Mouse (Mus musculus) heart, embryonic 16.5 days (tissue): ENCODE measurements around the gene Hist1h3g. TPM values are rescaled to one million over a fixed set of nuclear protein-coding genes. Genes with fewer than 3 reads are reported as not detected.
A peak's percentile ranks its signal among the peaks of the same experiment; 100 is the strongest.
"Not testable (repeated sequence)": the region's sequence is repeated elsewhere in the genome, so short reads cannot be mapped to it uniquely, and the experiment has no call there.

Experiments
- ATAC-seq: fragments of 200-750 bp; cut with Nextera tagmentation; replicated peaks from 2 replicates; pipeline ENCODE4 v1.8.0; 2017; ENCODE audit warnings: moderate number of reproducible peaks; ENCODE audit not compliant: insufficient read depth, low FRiP score; ENCODE audit errors: extremely low read depth
- H3K27ac ChIP-seq: fragments of 300-500 bp; sonication (generic); 2 replicates; pipeline ENCODE4 v1.5.1; 2014; ENCODE audit warnings: mild to moderate bottlenecking, low read length, control low read depth, moderate library complexity
- H3K27me3 ChIP-seq: fragments of 300-500 bp; sonication (generic); 2 replicates; pipeline ENCODE4 v1.6.1; 2014; ENCODE audit warnings: low read length, mixed read lengths; ENCODE audit not compliant: control insufficient read depth, insufficient read depth
- H3K36me3 ChIP-seq: fragments of 300-500 bp; sonication (generic); 2 replicates; pipeline ENCODE4 v1.6.1; 2014; ENCODE audit not compliant: control insufficient read depth, insufficient read depth
- H3K4me1 ChIP-seq: fragments of 300-500 bp; sonication (generic); 2 replicates; pipeline ENCODE4 v1.6.1; 2014; ENCODE audit warnings: low read length, mixed read lengths; ENCODE audit not compliant: control insufficient read depth, insufficient read depth
- H3K4me2 ChIP-seq: fragments of 300-500 bp; sonication (generic); 2 replicates; pipeline ENCODE4 v1.6.1; 2014; ENCODE audit warnings: low read depth, mild to moderate bottlenecking, control low read depth, low read length
- H3K4me3 ChIP-seq: fragments of 300-500 bp; sonication (generic); 2 replicates; pipeline ENCODE4 v1.5.1; 2014; ENCODE audit warnings: mild to moderate bottlenecking, control low read depth, low read length
- H3K9ac ChIP-seq: fragments of 300-500 bp; sonication (generic); 2 replicates; pipeline ENCODE4 v1.6.1; 2014; ENCODE audit warnings: low read length, control low read depth
- H3K9me3 ChIP-seq: fragments of 300-500 bp; sonication (generic); replicated peaks from 2 replicates; pipeline ENCODE4 v1.6.1; 2016; ENCODE audit warnings: low read length; ENCODE audit not compliant: control insufficient read depth
- WGBS: fragments of 180-500 bp; shearing (Covaris S2); extraction: QIAGEN DNeasy Blood & Tissue Kit; methylation state at CpG from one replicate; pipeline ENCODE4 v1.1.7; 2014; 5-methylcytosine and 5-hydroxymethylcytosine counted together
- polyA plus RNA-seq: library from polyadenylated mRNA; unstranded; fragments of >200 nt; fragmentation: Nextera tagmentation; extraction: Ambion mirVana; gene quantifications from 2 replicates; pipeline ENCODE4 v1.2.1, GENCODE M21; 2015

Hist1h3g gene
- 2.0 and 2.2 TPM in 2 replicates for polyA plus RNA-seq

DNA sequence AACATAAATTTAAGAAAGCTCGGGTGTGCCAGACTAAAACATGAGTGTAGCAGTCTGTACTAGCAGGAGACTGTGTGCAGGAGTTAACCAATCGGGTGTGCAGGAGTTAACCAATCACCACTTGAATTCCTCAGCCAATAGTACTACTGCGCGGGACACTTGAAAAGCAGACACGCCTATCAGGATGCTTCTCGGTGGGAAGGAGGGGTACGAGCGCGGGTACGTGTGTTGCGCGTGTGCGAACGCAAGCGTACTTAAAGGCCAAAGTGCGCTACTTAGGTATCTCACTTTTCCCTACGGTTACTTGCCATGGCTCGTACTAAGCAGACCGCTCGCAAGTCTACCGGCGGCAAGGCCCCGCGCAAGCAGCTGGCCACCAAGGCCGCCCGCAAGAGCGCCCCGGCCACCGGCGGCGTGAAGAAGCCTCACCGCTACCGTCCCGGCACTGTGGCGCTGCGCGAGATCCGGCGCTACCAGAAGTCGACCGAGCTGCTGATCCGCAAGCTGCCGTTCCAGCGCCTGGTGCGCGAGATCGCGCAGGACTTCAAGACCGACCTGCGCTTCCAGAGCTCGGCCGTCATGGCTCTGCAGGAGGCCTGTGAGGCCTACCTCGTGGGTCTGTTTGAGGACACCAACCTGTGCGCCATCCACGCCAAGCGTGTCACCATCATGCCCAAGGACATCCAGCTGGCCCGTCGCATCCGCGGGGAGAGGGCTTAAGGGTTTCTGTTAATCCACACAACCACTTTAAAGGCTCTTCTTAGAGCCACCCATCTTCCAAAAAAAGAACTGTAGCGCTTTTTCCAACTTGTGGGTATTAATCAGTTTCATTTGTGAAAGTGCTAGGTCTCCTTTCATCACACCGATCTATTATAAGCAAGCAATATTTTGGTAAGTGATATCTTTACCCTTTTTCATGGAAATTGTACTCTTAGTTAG, at the start of gene Hist1h3g:
TSS of gene Hist1h3g (plus strand) at position 286 of the 939 bp plus-strand sequence.
- Histone ChIP-seq H3K4me1 (peaks cover 32% of the 10 kb centered on the region), H3K27ac (peak within 1 kb of the TSS; percentile 92), H3K4me2 (peak within 1 kb of the TSS; percentile 75), H3K4me3 (peak within 1 kb of the TSS; percentile 61), H3K9ac (peak within 1 kb of the TSS; percentile 72)
- not testable (repeated sequence) for H3K36me3 ChIP-seq, H3K27me3 ChIP-seq, H3K9me3 ChIP-seq
- peak; percentile 83 for ATAC-seq
- under 1% methylated on average over 53 of the region's 62 CpGs for WGBS

DNA sequence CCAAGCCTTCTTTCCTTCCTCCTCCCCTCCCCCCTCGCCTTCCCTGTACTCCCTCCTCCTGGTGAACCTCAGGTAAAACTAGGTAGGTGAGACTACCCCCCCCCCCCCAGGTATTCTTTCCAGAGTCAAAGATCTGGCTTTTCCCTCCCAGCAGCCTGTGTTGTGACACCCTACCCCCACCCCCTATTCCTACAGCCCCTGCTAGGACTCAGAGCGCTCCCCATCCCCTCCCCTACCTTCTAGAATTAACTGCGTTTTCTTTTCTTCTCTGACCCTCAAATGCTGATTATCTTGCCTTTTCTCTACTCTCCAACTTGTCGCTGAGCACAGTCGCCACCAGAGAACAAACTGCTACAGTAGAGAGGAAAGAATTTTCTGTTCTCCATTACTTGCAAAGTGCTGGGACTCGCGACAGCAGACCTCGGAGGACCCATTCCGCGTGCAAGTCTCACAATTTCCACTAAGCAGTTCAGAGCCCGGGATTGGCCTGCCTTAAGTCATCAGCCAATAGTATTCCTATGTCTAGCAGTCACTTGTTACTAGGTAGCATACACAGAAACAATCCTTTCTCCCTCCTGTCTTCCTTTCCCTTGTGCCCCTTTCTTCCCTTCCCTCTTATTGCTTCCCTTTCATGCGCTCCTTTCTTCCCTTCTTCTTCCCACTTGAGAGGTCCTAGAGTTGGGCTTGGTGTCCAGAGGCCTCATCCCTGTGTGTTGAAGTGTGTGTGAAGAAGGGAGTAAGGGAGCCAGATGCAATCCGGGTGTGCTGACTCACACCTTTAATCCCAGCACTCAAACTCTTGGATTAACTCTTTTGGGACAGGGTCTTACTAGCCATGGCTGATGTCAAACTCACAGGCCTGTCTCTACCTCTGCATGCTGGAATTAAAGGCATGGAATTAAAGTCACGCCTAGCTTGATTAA, 46.6 kb upstream of the Hist1h3g start, which contains the start of gene Btn2a2:
TSS of gene Btn2a2 (minus strand) at position 458 of the 923 bp plus-strand sequence.
- peak within 1 kb of the TSS; percentile 62; the same call in 1 of the 2 replicates for H3K9ac ChIP-seq
- H3K4me1 ChIP-seq: peaks cover 18% of the 10 kb centered on the region
- peaks cover 4% of the 10 kb centered on the region for H3K27me3 ChIP-seq
- WGBS: 4% methylated on average over 13 of the region's 14 CpGs
- no peaks in the 10 kb centered on the region for H3K36me3 ChIP-seq
- H3K4me3 ChIP-seq: peak within 1 kb of the TSS; percentile 53
- no peaks in the 10 kb centered on the region for H3K9me3 ChIP-seq
- H3K27ac ChIP-seq: no peak within 1 kb of the TSS
- ATAC-seq: peak; percentile 94
- peak within 1 kb of the TSS; percentile 87 for H3K4me2 ChIP-seq

DNA sequence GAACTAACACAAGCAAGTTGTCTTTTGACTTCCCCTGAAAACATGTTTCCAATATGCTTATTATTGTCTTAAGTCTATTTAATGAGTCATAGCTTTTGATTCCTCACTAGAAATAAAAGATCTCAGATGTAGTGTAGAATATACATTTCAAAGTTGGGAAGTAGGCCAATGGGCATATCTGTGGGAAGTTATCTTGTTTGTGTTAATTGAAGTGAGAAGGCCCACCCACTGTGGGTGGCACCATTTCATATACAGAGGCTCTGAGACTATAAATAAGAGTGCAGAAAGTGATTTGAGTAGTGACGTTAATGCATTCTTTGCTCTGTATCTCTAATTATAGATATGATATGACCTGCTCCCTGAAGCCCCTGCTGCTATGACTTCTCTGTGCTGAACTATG, 44.4 kb upstream of the Hist1h3g start:
- peaks cover 18% of the 10 kb centered on the region for H3K4me1 ChIP-seq
- no peak overlapping the region for H3K27ac ChIP-seq
- peaks cover 4% of the 10 kb centered on the region for H3K27me3 ChIP-seq
- no peak overlapping the region for H3K4me2 ChIP-seq
- no peak overlapping the region for H3K9ac ChIP-seq
- 30% methylated on average over 1 of the region's 1 CpGs for WGBS
- H3K36me3 ChIP-seq: no peaks in the 10 kb centered on the region
- no peak for ATAC-seq
- H3K4me3 ChIP-seq: no peak overlapping the region
- H3K9me3 ChIP-seq: no peaks in the 10 kb centered on the region

DNA sequence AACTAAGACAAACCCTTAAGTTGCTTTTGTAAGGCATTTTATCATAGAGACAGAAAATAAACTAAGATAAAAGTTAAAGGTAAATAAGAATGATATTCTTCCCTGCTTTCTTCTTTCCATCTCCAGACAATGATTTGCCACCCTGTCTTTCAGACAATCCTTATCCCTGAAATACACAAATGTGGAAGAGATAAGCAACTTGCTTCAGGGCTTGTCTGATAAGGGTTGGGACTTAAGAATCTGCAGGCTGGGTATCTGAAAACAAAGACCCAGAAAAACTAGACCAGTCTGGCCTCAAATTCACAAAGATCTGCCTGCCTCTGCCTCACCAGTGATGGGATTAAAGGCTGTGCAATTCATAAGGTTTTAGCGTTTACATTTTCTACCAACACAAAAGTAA, 44.0 kb upstream of the Hist1h3g start:
- Histone ChIP-seq H3K9ac (no peak overlapping the region), H3K27me3 (peaks cover 4% of the 10 kb centered on the region), H3K36me3 (no peaks in the 10 kb centered on the region), H3K27ac (no peak overlapping the region), H3K4me3 (no peak overlapping the region), H3K4me1 (peaks cover 18% of the 10 kb centered on the region), H3K9me3 (no peaks in the 10 kb centered on the region), H3K4me2 (no peak overlapping the region)
- no peak for ATAC-seq
- 22% methylated on average over 1 of the region's 1 CpGs for WGBS

DNA sequence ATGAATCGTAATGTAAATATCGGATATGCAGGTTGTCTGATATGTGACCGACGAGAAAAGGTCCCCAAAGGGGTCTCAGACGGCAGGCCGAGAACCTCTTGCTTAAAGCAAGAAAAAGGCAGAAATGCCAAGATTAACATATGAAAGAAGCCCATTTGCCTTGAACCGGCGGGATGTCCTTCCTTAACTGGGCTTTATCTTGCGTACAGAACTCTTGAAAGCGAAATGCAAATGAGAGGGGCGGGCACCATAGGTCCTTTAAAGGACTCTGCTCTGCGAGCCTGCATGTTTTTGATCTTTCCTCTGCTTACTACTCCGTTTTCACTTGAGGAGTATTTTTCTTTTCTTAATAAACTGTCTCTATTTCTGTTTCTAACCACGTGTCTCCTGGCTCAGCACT, 43.2 kb upstream of the Hist1h3g start:
- Histone ChIP-seq H3K9me3 (no peaks in the 10 kb centered on the region), H3K4me1 (peaks cover 18% of the 10 kb centered on the region), H3K27me3 (peaks cover 4% of the 10 kb centered on the region), H3K27ac (no peak overlapping the region), H3K4me3 (peak overlapping the region; percentile 51), H3K9ac (peak overlapping the region; percentile 39), H3K36me3 (no peaks in the 10 kb centered on the region), H3K4me2 (peak overlapping the region; percentile 67)
- ATAC-seq: no peak
- 9% methylated on average over 14 of the region's 14 CpGs for WGBS

DNA sequence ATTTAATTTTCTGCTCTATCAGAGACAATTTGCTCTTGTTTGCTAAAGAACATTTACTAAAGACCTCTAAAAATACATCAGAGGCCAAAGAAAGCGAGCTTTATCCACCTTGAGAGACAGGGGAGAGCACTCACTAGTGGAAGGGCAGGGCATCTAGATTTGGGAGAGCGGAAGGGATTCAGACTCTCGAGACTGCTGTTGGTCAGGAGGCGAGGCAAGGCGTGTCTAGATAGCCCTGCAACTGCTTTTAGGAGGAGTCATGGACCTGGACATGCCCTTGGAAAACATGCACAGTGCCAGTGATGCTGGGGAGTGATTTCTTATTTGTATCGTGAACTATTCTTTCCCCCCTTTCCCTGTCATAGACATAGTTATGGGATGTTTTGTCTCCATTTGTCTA, 39.7 kb upstream of the Hist1h3g start:
- 75% methylated on average over 6 of the region's 6 CpGs for WGBS
- ATAC-seq: no peak
- Histone ChIP-seq H3K27ac (no peak overlapping the region), H3K9me3 (no peaks in the 10 kb centered on the region), H3K4me3 (no peak overlapping the region), H3K4me2 (no peak overlapping the region), H3K4me1 (peaks cover 20% of the 10 kb centered on the region), H3K9ac (no peak overlapping the region), H3K27me3 (no peaks in the 10 kb centered on the region), H3K36me3 (no peaks in the 10 kb centered on the region)

DNA sequence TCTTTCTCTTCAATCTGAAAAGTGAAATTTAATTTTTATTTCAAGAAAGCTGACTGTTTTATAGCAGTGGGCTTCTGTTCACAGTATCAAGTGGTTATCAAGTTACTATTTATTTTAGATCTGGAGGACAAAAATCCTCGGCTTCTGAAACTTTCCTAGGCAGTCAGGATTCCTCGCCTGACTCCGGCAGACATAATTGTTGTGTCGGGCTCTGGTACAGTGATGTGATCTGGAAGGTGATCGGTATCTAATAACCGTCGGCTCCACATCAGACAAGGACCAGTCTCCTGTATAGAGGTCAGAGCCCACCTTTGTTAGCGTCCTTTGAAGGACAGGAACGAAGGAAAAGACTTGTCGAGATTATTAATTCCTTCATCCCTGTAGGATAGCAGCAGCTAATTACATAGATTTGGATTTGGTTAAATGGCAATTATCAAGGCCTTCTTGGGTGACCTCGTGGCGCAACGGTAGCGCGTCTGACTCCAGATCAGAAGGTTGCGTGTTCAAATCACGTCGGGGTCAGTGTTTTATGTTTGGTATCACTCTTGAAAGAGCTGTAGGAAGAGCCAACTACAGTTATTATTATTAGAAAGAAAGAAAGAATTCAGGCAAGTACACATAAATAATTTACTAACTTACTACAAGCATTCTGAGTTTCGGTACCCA, 37.4 kb upstream of the Hist1h3g start:
- WGBS: 10% methylated on average over 19 of the region's 19 CpGs
- Histone ChIP-seq H3K9ac (no peak overlapping the region), H3K36me3 (no peaks in the 10 kb centered on the region), H3K4me2 (peak overlapping the region; percentile 72), H3K27me3 (no peaks in the 10 kb centered on the region), H3K4me3 (peak overlapping the region; percentile 50), H3K27ac (no peak overlapping the region), H3K9me3 (no peaks in the 10 kb centered on the region), H3K4me1 (peaks cover 14% of the 10 kb centered on the region)
- ATAC-seq: no peak

DNA sequence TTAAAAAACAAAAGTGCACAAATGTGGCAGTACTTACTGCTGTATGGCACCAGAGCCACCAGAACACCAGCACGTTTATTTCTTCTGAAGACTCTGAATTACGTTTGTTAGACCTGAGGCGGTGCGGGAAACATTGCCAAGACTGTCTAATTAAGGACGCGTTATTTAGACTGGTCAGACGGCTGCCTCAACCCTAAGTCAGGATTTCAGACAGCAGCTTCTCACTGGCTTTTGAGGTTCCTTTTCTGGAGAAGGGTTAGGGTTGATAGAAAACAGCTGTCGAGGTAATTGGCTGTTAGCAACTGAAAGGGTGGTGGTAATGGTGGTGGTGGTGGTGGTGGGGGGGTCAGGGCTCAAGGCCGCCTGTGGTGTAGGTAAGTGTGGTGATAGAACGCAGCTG, 36.6 kb upstream of the Hist1h3g start:
- Histone ChIP-seq H3K4me3 (peak overlapping the region; percentile 50), H3K4me2 (peak overlapping the region; percentile 72), H3K27me3 (no peaks in the 10 kb centered on the region), H3K36me3 (no peaks in the 10 kb centered on the region), H3K9ac (peak overlapping the region; percentile 31), H3K27ac (no peak overlapping the region), H3K9me3 (no peaks in the 10 kb centered on the region), H3K4me1 (peaks cover 14% of the 10 kb centered on the region)
- no peak for ATAC-seq
- WGBS: 7% methylated on average over 10 of the region's 10 CpGs
